Mouse (Mus musculus) spleen, postnatal 4 days (tissue): ENCODE measurements around the gene Sfmbt1.

Experiments used
- DNase-seq, 2 experiments: peaks; one replicate each; pipeline ENCODE4 v3.0.0; 2022; ENCODE audit warnings: low spot score in 2 of 2

The Sfmbt1 gene

GRCm38 (mm10) chr14:30825021-30825475, 110.4 kb downstream of the Sfmbt1 start:
- DNase-seq = no peak

GRCm38 (mm10) chr14:30825476-30826131, 111.0 kb downstream of the Sfmbt1 start, which contains the start of gene Tmem110:
TSS of gene Tmem110 (plus strand) at chr14:30825590.
- peak; percentile 86 to 92 for DNase-seq

GRCm38 (mm10) chr14:30826174-30827140, 111.8 kb downstream of the Sfmbt1 start:
- DNase-seq = peak in 1 of 2 experiments; percentile 58

- peak in 1 of 2 experiments; percentile 54 for DNase-seq
These were observed 112.8 kb downstream of the Sfmbt1 start for GRCm38 (mm10) chr14:30827480-30827879.

GRCm38 (mm10) chr14:30828077-30828476, 113.4 kb downstream of the Sfmbt1 start:
- DNase-seq = peak in 1 of 2 experiments; percentile 51

- no peak for DNase-seq
These were observed 114.2 kb downstream of the Sfmbt1 start for GRCm38 (mm10) chr14:30828635-30829460.

GRCm38 (mm10) chr14:30837416-30837996, 122.9 kb downstream of the Sfmbt1 start:
- DNase-seq = no peak

GRCm38 (mm10) chr14:30843701-30844100, 129.1 kb downstream of the Sfmbt1 start:
- DNase-seq = no peak

GRCm38 (mm10) chr14:30850504-30850903, 135.9 kb downstream of the Sfmbt1 start:
- DNase-seq = no peak

GRCm38 (mm10) chr14:30852325-30852724, 137.7 kb downstream of the Sfmbt1 start:
- no peak for DNase-seq

GRCm38 (mm10) chr14:30855316-30855715, 140.7 kb downstream of the Sfmbt1 start:
- DNase-seq = no peak

GRCm38 (mm10) chr14:30856885-30857507, 142.3 kb downstream of the Sfmbt1 start:
- no peak for DNase-seq

GRCm38 (mm10) chr14:30857990-30858389, 143.3 kb downstream of the Sfmbt1 start:
- DNase-seq = no peak

GRCm38 (mm10) chr14:30861421-30862125, 146.9 kb downstream of the Sfmbt1 start:
- DNase-seq = no peak

- no peak for DNase-seq
These were observed 147.7 kb downstream of the Sfmbt1 start for GRCm38 (mm10) chr14:30862368-30862767.

- DNase-seq = no peak
These were observed 150.7 kb downstream of the Sfmbt1 start for GRCm38 (mm10) chr14:30865311-30865710.

- DNase-seq = peak; percentile 66 to 88
These were observed 152.4 kb downstream of the Sfmbt1 start for GRCm38 (mm10) chr14:30867042-30867441.

GRCm38 (mm10) chr14:30868826-30869225, 154.2 kb downstream of the Sfmbt1 start:
- no peak for DNase-seq

- peak in 1 of 2 experiments; percentile 57 for DNase-seq
These were observed 154.7 kb downstream of the Sfmbt1 start for GRCm38 (mm10) chr14:30869391-30869801.
